Mouse (Mus musculus): Measurements from ENCODE around the gene Pigk.

- TF ChIP-seq CTCF (IDR thresholded peaks at IDR 0.05; ENCODE audit: extremely low read depth, insufficient read length, insufficient replicate concordance, low read depth, low read length) (no peak), POLR2A (IDR thresholded peaks at IDR 0.05; ENCODE audit: low read depth, low read length) (no peak)
These were observed 191.9 kb downstream of the Pigk start for GRCm38 (mm10) chr3:152905800-152906199.
